Mouse (Mus musculus) stomach, embryonic 14.5 days (tissue): ENCODE data around the gene Timp2. TPM values are rescaled to one million over a fixed set of nuclear protein-coding genes. Genes with fewer than 3 reads are reported as not detected.

ENCODE experiments used
- ATAC-seq: fragments of 200-750 bp; cut with Nextera tagmentation; 2 replicates; pipeline ENCODE4 v1.8.0; 2017; ENCODE audit warnings: low read depth, moderate TSS enrichment; ENCODE audit not compliant: insufficient number of reproducible peaks, insufficient read depth, low FRiP score
- H3K27ac ChIP-seq: fragments of 300-500 bp; sonication (generic); 2 replicates; pipeline ENCODE4 v1.5.1; 2014; ENCODE audit warnings: mild to moderate bottlenecking, low read length, moderate library complexity, mixed read lengths
- H3K27me3 ChIP-seq: fragments of 300-500 bp; sonication (generic); 2 replicates; pipeline ENCODE4 v1.6.1; 2014; ENCODE audit warnings: low read length, control low read depth, mixed read lengths; ENCODE audit not compliant: control insufficient read depth, insufficient read depth
- H3K36me3 ChIP-seq: fragments of 300-500 bp; sonication (generic); 2 replicates; pipeline ENCODE4 v1.6.1; 2014; ENCODE audit warnings: mild to moderate bottlenecking, control low read depth, low read length, moderate library complexity, mixed read lengths; ENCODE audit not compliant: control insufficient read depth, insufficient read depth
- H3K4me1 ChIP-seq: fragments of 300-500 bp; sonication (generic); 2 replicates; pipeline ENCODE4 v1.6.1; 2014; ENCODE audit warnings: low read length, control low read depth, mixed read lengths; ENCODE audit not compliant: control insufficient read depth, insufficient read depth
- H3K4me2 ChIP-seq: fragments of 300-500 bp; sonication (generic); replicated peaks from 2 replicates; pipeline ENCODE4 v1.6.1; 2014; ENCODE audit warnings: low read depth, low read length, control low read depth
- H3K4me3 ChIP-seq: fragments of 300-500 bp; sonication (generic); 2 replicates; pipeline ENCODE4 v1.5.1; 2014; ENCODE audit warnings: low read depth, low read length, control low read depth
- H3K9ac ChIP-seq: fragments of 300-500 bp; sonication (generic); replicated peaks from 2 replicates; pipeline ENCODE4 v1.6.1; 2014; ENCODE audit warnings: low read depth, mild to moderate bottlenecking, control low read depth, low read length, moderate library complexity, mixed read lengths
- H3K9me3 ChIP-seq: fragments of 300-500 bp; sonication (generic); 2 replicates; pipeline ENCODE4 v1.6.1; 2016; ENCODE audit warnings: low read depth, low read length, control low read depth; ENCODE audit not compliant: control insufficient read depth
- WGBS: fragments of 180-500 bp; shearing (Covaris S2); extraction: QIAGEN DNeasy Blood & Tissue Kit; methylation state at CpG from one replicate; pipeline ENCODE4 v1.1.7; 2014; 5-methylcytosine and 5-hydroxymethylcytosine counted together
- polyA plus RNA-seq: library from polyadenylated mRNA; unstranded; fragments of >200 nt; fragmentation: Nextera tagmentation; extraction: Ambion mirVana; gene quantifications from 2 replicates; pipeline ENCODE4 v1.2.1, GENCODE M21; 2014

Timp2 gene
- 101 and 109 TPM in 2 replicates for polyA plus RNA-seq

GRCm38 (mm10) chr11:118355640-118356039 is at the start of gene Timp2:
TSS of gene Timp2 (minus strand) at chr11:118355740.
- peak within 1 kb of the TSS; percentile 70 for H3K4me2 ChIP-seq
- no peaks in the 10 kb centered on the region for H3K27me3 ChIP-seq
- peaks cover 22% of the 10 kb centered on the region for H3K4me1 ChIP-seq
- peak within 1 kb of the TSS; percentile 92 for H3K9ac ChIP-seq
- peak within 1 kb of the TSS; percentile 79 for H3K4me3 ChIP-seq
- 0 out of 2 replicates have a peak, but pooled peaks cover 4% of the 10 kb centered on the region for H3K36me3 ChIP-seq
- peak within 1 kb of the TSS; percentile 91 for H3K27ac ChIP-seq
- no peaks in the 10 kb centered on the region for H3K9me3 ChIP-seq
- ATAC-seq, result no peak
- 32% methylated on average over 6 of the region's 6 CpGs for WGBS

- Histone ChIP-seq H3K27me3 (no peaks in the 10 kb centered on the region), H3K9me3 (no peaks in the 10 kb centered on the region), H3K4me2 (no peak overlapping the region), H3K36me3 (peaks cover 10% of the 10 kb centered on the region), H3K9ac (no peak overlapping the region), H3K4me1 (peaks cover 19% of the 10 kb centered on the region), H3K27ac (no peak overlapping the region; the same call in 1 of the 2 replicates), H3K4me3 (no peak overlapping the region)
- WGBS, result 91% methylated on average over 8 of the region's 8 CpGs
- no peak for ATAC-seq
Observed at GRCm38 (mm10) chr11:118405311-118405710, 49.8 kb upstream of the Timp2 start.

- Histone ChIP-seq H3K27me3 (no peaks in the 10 kb centered on the region), H3K4me2 (no peak overlapping the region), H3K9me3 (no peaks in the 10 kb centered on the region), H3K9ac (no peak overlapping the region), H3K4me1 (peaks cover 28% of the 10 kb centered on the region), H3K27ac (no peak overlapping the region), H3K4me3 (no peak overlapping the region), H3K36me3 (peaks cover 6% of the 10 kb centered on the region; the same call in 1 of the 2 replicates)
- ATAC-seq, result no peak
- WGBS, result 83% methylated on average over 6 of the region's 6 CpGs
Observed at GRCm38 (mm10) chr11:118403951-118404899, 48.7 kb upstream of the Timp2 start.

- no peaks in the 10 kb centered on the region for H3K9me3 ChIP-seq
- WGBS, result 88% methylated on average over 2 of the region's 2 CpGs
- H3K36me3 ChIP-seq, result peaks cover 4% of the 10 kb centered on the region; the same call in 1 of the 2 replicates
- no peaks in the 10 kb centered on the region for H3K27me3 ChIP-seq
- no peak overlapping the region for H3K4me2 ChIP-seq
- ATAC-seq, result no peak
- H3K4me3 ChIP-seq, result no peak overlapping the region
- H3K4me1 ChIP-seq, result peaks cover 28% of the 10 kb centered on the region
- H3K9ac ChIP-seq, result no peak overlapping the region
- H3K27ac ChIP-seq, result no peak overlapping the region
Observed at GRCm38 (mm10) chr11:118403183-118403582, 47.6 kb upstream of the Timp2 start.

- Histone ChIP-seq H3K27ac (peak within 1 kb of the TSS; percentile 83), H3K4me1 (peaks cover 28% of the 10 kb centered on the region), H3K4me3 (no peak within 1 kb of the TSS; the same call in 1 of the 2 replicates), H3K27me3 (no peaks in the 10 kb centered on the region), H3K36me3 (no peaks in the 10 kb centered on the region), H3K9me3 (no peaks in the 10 kb centered on the region), H3K4me2 (peak within 1 kb of the TSS; percentile 29), H3K9ac (peak within 1 kb of the TSS; percentile 28; the same call in 1 of the 2 replicates)
- ATAC-seq, result peak; percentile 38; the same call in 1 of the 2 replicates
- 19% methylated on average over 7 of the region's 7 CpGs for WGBS
Observed at GRCm38 (mm10) chr11:118401760-118402280, 46.3 kb upstream of the Timp2 start, which contains the start of gene Lgals3bp. TSS of gene Lgals3bp (minus strand) at chr11:118402092.

GRCm38 (mm10) chr11:118401195-118401594 is 45.7 kb upstream of the Timp2 start:
- Histone ChIP-seq H3K4me3 (no peak overlapping the region; the same call in 1 of the 2 replicates), H3K4me1 (peaks cover 28% of the 10 kb centered on the region)

GRCm38 (mm10) chr11:118400566-118400936 is 45.0 kb upstream of the Timp2 start:
- WGBS, result 18% methylated on average over 6 of the region's 6 CpGs
- peak; percentile 20; the same call in 1 of the 2 replicates for ATAC-seq
- H3K27me3 ChIP-seq, result no peaks in the 10 kb centered on the region
- H3K36me3 ChIP-seq, result no peaks in the 10 kb centered on the region
- H3K4me3 ChIP-seq, result no peak overlapping the region
- H3K4me2 ChIP-seq, result peak overlapping the region; percentile 29
- peaks cover 28% of the 10 kb centered on the region for H3K4me1 ChIP-seq
- H3K27ac ChIP-seq, result peak overlapping the region; percentile 83
- no peak overlapping the region for H3K9ac ChIP-seq
- no peaks in the 10 kb centered on the region for H3K9me3 ChIP-seq

More at GRCm38 (mm10) chr11:118401195-118401594, 45.7 kb upstream of the Timp2 start:
- 80% methylated on average over 4 of the region's 4 CpGs for WGBS
- Histone ChIP-seq H3K27ac (peak overlapping the region; percentile 83), H3K4me2 (peak overlapping the region; percentile 29), H3K27me3 (no peaks in the 10 kb centered on the region), H3K9me3 (no peaks in the 10 kb centered on the region), H3K36me3 (no peaks in the 10 kb centered on the region), H3K9ac (peak overlapping the region; percentile 28; the same call in 1 of the 2 replicates)
- no peak for ATAC-seq

- no peak overlapping the region for H3K4me3 ChIP-seq
- H3K4me1 ChIP-seq, result peaks cover 28% of the 10 kb centered on the region
- H3K4me2 ChIP-seq, result peak overlapping the region; percentile 29; the same call in 1 of the 2 replicates
- no peaks in the 10 kb centered on the region for H3K36me3 ChIP-seq
- peak overlapping the region; percentile 83 for H3K27ac ChIP-seq
- WGBS, result 55% methylated on average over 5 of the region's 5 CpGs
- H3K27me3 ChIP-seq, result no peaks in the 10 kb centered on the region
- no peak overlapping the region for H3K9ac ChIP-seq
- H3K9me3 ChIP-seq, result no peaks in the 10 kb centered on the region
- peak; percentile 15 for ATAC-seq
Observed at GRCm38 (mm10) chr11:118399891-118400565, 44.5 kb upstream of the Timp2 start.
